Mouse (Mus musculus): Measurements from ENCODE around the gene Noct. TPM values are rescaled to one million over a fixed set of nuclear protein-coding genes. Genes with fewer than 3 reads are reported as not detected.
A peak's percentile ranks its signal among the peaks of the same experiment; 100 is the strongest.

Noct gene
- polyA plus RNA-seq, 1 experiment from 2014 or later = 9.7 TPM

DNA sequence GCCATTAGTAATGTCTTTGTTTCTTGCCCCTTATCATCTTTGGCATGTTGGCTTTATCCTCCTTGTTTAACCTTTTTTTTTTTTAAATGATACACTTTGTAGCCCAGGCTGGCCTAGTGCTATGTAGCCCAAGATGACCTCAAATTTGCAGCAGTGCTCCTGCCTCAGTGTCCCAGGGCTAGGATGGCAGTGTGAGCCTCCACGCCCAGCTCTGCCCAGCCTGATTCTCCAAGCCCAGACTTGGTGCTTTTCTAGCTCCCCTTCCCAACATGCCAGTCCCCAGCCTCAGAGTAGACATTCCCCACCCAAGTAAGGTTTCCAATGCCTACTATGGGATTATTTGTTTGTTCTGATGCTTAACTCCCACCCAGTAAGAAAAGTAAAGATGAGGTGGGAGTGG lies 28.0 kb downstream of the Noct start:
- H3K27me3 ChIP-seq = no peaks in the 10 kb centered on the region
- no peak overlapping the region for H3K27ac ChIP-seq
- no peak overlapping the region for H3K9ac ChIP-seq
- no peak overlapping the region for H3K4me3 ChIP-seq
- no peak for ATAC-seq (replicated peaks; ENCODE audit: insufficient number of reproducible peaks, insufficient read depth, low FRiP score, low read depth)
- peaks cover 8% of the 10 kb centered on the region; the same call in 1 of the 2 replicates for H3K4me1 ChIP-seq (replicated peaks)
- H3K4me2 ChIP-seq = no peak overlapping the region
- peaks cover 63% of the 10 kb centered on the region for H3K36me3 ChIP-seq
- WGBS = 96% methylated on average over 1 of the region's 1 CpGs
- H3K9me3 ChIP-seq (replicated peaks) = no peaks in the 10 kb centered on the region

DNA sequence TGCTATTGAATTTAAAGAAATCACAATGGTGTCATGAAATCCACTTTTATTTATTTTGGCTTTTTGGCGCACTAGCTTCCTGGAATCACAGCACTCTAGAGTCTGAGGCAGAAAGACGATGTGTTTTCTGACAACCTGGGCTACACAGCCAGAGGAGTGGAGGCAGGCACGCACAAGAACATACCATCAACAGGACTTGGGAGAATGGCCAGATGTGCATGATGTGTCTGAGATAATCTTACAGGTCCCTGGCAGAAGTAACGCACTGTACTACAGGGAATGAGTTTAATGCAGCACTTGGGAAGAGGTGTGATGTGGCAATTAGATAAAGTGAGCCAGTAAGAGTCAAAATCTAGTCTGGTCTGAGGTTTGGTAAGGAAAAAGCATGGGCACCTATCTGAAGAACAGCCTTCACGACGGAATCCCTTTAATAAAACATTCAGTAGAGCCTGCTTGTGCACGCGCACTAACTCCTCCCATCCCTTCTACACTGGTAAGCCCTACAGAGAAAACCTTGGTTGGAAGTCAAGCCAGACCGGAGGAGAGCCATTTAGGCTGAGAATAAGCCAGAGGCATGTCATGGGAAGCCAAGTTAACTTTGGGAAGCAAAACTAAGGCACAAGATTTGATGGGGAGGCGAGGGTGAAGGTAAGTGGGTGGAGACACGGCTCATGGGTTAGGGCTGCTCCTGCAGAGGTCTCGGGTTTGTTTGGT lies 28.6 kb downstream of the Noct start:
- no peak overlapping the region for H3K27ac ChIP-seq
- 78% methylated on average over 12 of the region's 12 CpGs for WGBS
- ATAC-seq (replicated peaks; ENCODE audit: insufficient number of reproducible peaks, insufficient read depth, low FRiP score, low read depth) = no peak
- H3K36me3 ChIP-seq = peaks cover 65% of the 10 kb centered on the region
- no peaks in the 10 kb centered on the region for H3K9me3 ChIP-seq (replicated peaks)
- H3K27me3 ChIP-seq = no peaks in the 10 kb centered on the region
- H3K4me3 ChIP-seq = no peak overlapping the region
- H3K4me2 ChIP-seq = no peak overlapping the region
- 0 out of 2 replicates have a peak, but pooled peaks cover 4% of the 10 kb centered on the region for H3K4me1 ChIP-seq (replicated peaks)
- H3K9ac ChIP-seq = no peak overlapping the region

DNA sequence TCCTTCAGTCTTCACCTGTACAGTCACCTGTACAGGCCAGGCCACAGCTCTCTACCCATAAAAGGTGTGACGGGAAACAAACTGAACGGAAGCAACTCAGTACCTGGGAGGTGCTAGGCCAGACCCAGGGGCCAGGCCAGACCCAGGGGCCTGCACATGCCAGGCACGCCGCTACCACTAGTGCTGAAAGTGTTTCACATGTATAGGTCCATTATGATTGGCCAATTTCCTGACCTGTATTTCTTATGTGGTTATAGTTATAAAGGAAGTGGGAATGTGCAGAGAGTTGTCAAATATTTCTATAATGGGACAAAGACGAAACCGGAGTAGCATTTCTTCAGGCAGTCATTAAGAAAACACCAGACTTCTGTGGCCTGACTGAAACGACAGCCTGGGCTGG lies 30.5 kb downstream of the Noct start:
- 0 out of 2 replicates have a peak, but pooled peaks cover 2% of the 10 kb centered on the region for H3K4me1 ChIP-seq (replicated peaks)
- no peak for ATAC-seq (replicated peaks; ENCODE audit: insufficient number of reproducible peaks, insufficient read depth, low FRiP score, low read depth)
- no peak overlapping the region for H3K27ac ChIP-seq
- no peak overlapping the region for H3K9ac ChIP-seq
- no peak overlapping the region for H3K4me2 ChIP-seq
- H3K4me3 ChIP-seq = no peak overlapping the region
- H3K36me3 ChIP-seq = peaks cover 74% of the 10 kb centered on the region
- 84% methylated on average over 7 of the region's 7 CpGs for WGBS
- no peaks in the 10 kb centered on the region for H3K9me3 ChIP-seq (replicated peaks)
- no peaks in the 10 kb centered on the region for H3K27me3 ChIP-seq

DNA sequence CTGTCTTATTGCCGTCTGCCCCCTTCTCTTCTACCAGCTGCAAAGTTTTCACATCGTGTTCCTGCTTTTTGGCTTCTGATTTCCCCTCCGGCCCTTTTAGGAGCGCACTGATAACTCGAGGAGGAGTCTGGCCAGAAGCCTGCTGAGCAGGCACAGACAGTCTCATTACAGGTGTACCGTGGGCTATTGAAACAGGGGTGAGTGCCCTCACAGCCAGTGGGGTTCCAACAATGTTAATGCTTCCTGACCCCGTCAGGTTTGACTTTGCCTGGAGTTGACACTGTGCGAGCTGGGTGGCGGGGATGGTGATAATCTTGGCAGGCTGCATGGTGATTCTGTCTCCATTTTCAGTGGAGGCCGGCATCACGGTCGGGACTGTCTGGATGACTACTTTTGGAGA lies 32.2 kb downstream of the Noct start:
- no peak overlapping the region for H3K4me3 ChIP-seq
- no peak overlapping the region for H3K9ac ChIP-seq
- no peaks in the 10 kb centered on the region for H3K9me3 ChIP-seq (replicated peaks)
- H3K36me3 ChIP-seq = peaks cover 79% of the 10 kb centered on the region
- no peaks in the 10 kb centered on the region for H3K27me3 ChIP-seq
- ATAC-seq (replicated peaks; ENCODE audit: insufficient number of reproducible peaks, insufficient read depth, low FRiP score, low read depth) = no peak
- 83% methylated on average over 12 of the region's 12 CpGs for WGBS
- H3K4me1 ChIP-seq (replicated peaks) = 0 out of 2 replicates have a peak, but pooled peaks cover 2% of the 10 kb centered on the region
- no peak overlapping the region for H3K27ac ChIP-seq
- no peak overlapping the region for H3K4me2 ChIP-seq

DNA sequence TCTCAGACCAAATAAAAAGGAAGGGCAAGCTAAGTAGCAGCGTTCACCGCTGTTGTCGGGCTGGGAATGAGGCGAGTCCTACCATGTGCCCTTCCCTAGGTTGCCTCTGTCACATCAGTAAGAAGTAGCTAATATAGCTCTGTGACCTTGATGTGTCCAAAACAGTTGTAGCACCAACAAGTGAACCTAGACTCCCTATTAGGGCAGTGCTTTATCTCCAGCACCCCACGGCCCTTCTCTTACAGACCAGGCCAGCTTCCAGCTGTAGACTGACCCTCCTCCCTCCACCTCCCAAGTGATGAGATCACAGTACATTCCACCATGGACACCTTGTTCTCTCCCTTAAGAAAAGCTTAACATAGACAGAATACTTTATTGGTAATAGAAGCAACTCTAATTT lies 33.8 kb downstream of the Noct start:
- H3K36me3 ChIP-seq = peaks cover 82% of the 10 kb centered on the region
- no peaks in the 10 kb centered on the region for H3K9me3 ChIP-seq (replicated peaks)
- H3K27me3 ChIP-seq = no peaks in the 10 kb centered on the region
- H3K4me1 ChIP-seq (replicated peaks) = no peaks in the 10 kb centered on the region
- 70% methylated on average over 5 of the region's 5 CpGs for WGBS
- no peak overlapping the region for H3K4me3 ChIP-seq
- H3K27ac ChIP-seq = peak overlapping the region; percentile 47
- peak; percentile 50; the same call in 1 of the 2 replicates for ATAC-seq (replicated peaks; ENCODE audit: insufficient number of reproducible peaks, insufficient read depth, low FRiP score, low read depth)
- H3K4me2 ChIP-seq = no peak overlapping the region
- no peak overlapping the region for H3K9ac ChIP-seq

DNA sequence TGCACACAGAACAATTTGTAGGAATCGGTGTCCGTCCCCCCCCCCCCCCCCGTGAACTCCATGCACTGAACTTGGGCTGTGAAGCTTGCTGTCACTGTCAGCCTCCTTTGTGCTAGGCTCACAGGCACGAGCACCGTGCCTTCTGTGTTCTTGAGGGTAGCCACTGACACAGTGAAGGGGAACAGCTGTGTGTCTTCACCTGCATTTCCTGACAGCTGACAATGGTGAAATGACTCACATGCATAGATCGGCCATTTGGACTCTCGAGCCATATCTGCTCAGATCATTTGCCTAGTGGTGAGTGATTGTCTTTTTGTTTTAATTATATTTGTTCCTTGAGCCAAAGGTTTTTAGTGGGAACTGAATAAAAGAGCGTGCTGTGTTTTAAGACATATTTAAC lies 38.7 kb downstream of the Noct start:
- no peaks in the 10 kb centered on the region for H3K27me3 ChIP-seq
- WGBS = 74% methylated on average over 8 of the region's 8 CpGs
- H3K9ac ChIP-seq = no peak overlapping the region; the same call in 1 of the 2 replicates
- H3K4me1 ChIP-seq (replicated peaks) = peaks cover 3% of the 10 kb centered on the region
- H3K27ac ChIP-seq = no peak overlapping the region
- H3K4me3 ChIP-seq = no peak overlapping the region
- no peak for ATAC-seq (replicated peaks; ENCODE audit: insufficient number of reproducible peaks, insufficient read depth, low FRiP score, low read depth)
- peaks cover 72% of the 10 kb centered on the region for H3K36me3 ChIP-seq
- H3K4me2 ChIP-seq = no peak overlapping the region
- no peaks in the 10 kb centered on the region for H3K9me3 ChIP-seq (replicated peaks)

DNA sequence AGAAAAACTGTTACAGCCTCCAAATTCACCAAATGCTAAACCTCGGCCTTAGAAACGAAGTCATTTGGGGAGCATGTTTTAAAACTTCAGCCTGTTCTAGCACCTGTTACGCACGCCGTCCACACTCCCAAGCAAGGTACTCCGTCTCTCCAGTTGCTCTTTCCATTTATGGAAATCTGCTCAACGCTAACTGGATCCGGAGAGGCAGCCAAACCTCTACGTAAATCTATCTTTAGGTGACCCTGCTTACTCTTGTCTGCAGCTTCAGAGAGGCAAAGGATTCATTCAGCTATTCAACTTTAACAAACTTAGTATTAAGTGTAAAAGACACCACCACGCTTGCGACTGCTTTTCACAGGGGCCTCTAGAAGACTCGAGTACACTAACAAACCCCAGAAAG lies 44.2 kb downstream of the Noct start:
- H3K9ac ChIP-seq = peak overlapping the region; percentile 51; the same call in 1 of the 2 replicates
- peak; percentile 82 for ATAC-seq (replicated peaks; ENCODE audit: insufficient number of reproducible peaks, insufficient read depth, low FRiP score, low read depth)

DNA sequence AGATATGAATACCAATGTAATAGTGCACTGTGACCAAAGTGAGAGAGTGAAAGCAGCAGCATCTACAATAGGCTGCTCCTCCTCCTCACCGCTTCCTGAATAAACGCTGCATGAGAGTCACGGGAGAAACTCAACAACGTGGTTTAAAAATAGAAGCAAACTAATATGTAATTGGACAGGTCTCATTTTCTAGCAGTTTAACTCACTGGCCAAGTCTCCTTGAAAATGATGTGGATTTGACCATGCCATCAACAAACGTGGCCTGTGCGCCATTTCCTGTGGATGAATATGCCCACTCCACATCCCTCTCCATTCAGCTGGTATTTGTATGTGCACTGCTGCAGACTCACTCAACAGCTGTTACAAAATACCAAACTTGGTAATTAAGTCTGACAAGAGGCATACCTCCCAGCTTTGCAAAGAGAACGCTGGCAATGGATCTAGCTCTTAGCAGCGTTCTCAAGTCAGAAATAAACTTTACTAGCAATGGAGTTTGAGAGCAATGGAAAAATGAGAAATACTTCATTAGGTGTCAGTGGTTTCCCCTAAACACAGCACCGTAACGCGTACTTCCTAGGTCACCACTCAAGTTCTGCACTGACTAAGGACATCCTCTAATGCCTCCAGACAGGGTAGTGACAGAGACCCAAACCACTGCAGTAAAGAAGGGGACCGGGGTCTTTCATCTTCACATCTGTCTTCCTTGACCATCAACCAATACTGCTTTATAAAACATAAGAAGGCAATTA lies 46.0 kb downstream of the Noct start:
- peak overlapping the region; percentile 29 for H3K4me2 ChIP-seq
- 37% methylated on average over 12 of the region's 12 CpGs for WGBS

More for the DNA sequence above, 44.2 kb downstream of the Noct start:
- Histone ChIP-seq H3K9me3 (replicated peaks) (no peaks in the 10 kb centered on the region), H3K36me3 (peaks cover 26% of the 10 kb centered on the region), H3K4me2 (peak overlapping the region; percentile 51), H3K27me3 (no peaks in the 10 kb centered on the region), H3K27ac (peak overlapping the region; percentile 95), H3K4me3 (peak overlapping the region; percentile 18; the same call in 1 of the 2 replicates), H3K4me1 (replicated peaks) (peaks cover 12% of the 10 kb centered on the region)
- 40% methylated on average over 12 of the region's 12 CpGs for WGBS

DNA sequence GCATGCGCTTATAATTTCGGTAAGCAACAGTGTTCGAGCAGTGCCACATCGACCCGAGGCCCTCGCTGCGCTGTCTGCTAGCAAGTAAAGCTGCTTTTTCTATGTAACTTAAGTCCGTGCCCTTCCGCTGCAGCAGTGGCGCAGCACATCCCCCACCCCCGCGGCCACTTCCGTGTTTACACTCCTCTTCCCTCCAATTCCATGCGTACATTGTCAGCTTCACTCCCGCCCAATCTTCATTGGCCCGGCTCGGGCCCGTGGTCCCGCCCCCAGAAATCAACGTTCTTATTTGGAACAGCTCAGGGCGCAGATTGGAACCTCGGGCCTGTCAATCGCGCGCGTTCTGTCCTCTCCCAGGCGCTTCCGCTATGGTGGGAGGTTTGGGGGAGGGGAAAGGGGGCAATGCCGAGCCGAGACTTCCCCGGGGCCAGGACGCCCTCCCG lies 51.7 kb downstream of the Noct start:
- Histone ChIP-seq H3K36me3 (no peaks in the 10 kb centered on the region), H3K27me3 (no peaks in the 10 kb centered on the region), H3K9me3 (replicated peaks) (no peaks in the 10 kb centered on the region), H3K9ac (peak overlapping the region; percentile 99), H3K4me2 (peak overlapping the region; percentile 82), H3K27ac (peak overlapping the region; percentile 100), H3K4me3 (peak overlapping the region; percentile 99), H3K4me1 (replicated peaks) (peaks cover 12% of the 10 kb centered on the region)
- peak; percentile 97 for ATAC-seq (replicated peaks; ENCODE audit: insufficient number of reproducible peaks, insufficient read depth, low FRiP score, low read depth)
- WGBS = under 1% methylated on average over 33 of the region's 33 CpGs

More for the DNA sequence above, 46.0 kb downstream of the Noct start:
- Histone ChIP-seq H3K36me3 (peaks cover 8% of the 10 kb centered on the region), H3K9ac (no peak overlapping the region), H3K4me1 (replicated peaks) (peaks cover 18% of the 10 kb centered on the region), H3K4me3 (no peak overlapping the region; the same call in 1 of the 2 replicates), H3K27ac (peak overlapping the region; percentile 95), H3K9me3 (replicated peaks) (no peaks in the 10 kb centered on the region), H3K27me3 (no peaks in the 10 kb centered on the region)
- peak; percentile 56; the same call in 1 of the 2 replicates for ATAC-seq (replicated peaks; ENCODE audit: insufficient number of reproducible peaks, insufficient read depth, low FRiP score, low read depth)

DNA sequence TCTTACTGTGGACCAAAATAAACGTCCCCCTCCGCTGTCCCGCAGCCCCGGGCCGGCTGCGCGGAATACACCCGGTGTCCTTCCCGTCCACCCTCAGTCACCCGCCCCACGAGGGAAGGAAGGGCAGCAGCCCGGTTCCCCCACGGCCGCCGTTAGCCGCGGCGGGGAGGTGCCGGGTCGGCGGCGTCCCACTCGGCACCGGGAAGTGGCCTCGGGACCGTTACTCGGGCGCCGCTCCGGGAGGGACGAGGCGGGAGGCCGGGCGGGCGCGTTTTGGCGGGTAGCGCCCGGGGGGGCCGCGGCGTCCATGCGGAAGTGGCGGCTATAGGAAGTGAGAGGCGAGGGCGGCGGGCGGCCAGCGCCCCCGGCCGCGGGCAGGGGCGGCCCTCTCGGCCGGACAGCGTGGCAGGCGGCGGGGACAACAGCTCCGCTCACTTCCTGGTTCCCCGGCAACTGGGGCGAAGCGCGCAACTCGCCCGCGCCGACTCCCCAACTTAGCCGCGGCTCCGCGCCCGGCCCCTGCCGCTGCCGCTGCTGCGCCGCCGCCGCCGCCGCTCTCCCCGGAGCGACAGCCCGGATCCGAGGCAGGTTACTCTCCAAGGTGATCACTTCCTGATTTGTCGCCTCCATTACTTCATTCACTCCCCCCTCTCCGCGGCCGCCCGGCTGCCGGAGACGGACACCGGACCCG lies 52.3 kb downstream of the Noct start:
- Histone ChIP-seq H3K36me3 (no peaks in the 10 kb centered on the region), H3K9ac (peak overlapping the region; percentile 99), H3K4me1 (replicated peaks) (peaks cover 12% of the 10 kb centered on the region), H3K27ac (peak overlapping the region; percentile 100), H3K4me3 (peak overlapping the region; percentile 99), H3K9me3 (replicated peaks) (no peaks in the 10 kb centered on the region), H3K27me3 (no peaks in the 10 kb centered on the region), H3K4me2 (peak overlapping the region; percentile 82)
- 0% methylated on average over 78 of the region's 93 CpGs for WGBS
- peak; percentile 45; the same call in 1 of the 2 replicates for ATAC-seq (replicated peaks; ENCODE audit: insufficient number of reproducible peaks, insufficient read depth, low FRiP score, low read depth)
